In genomic region chrX:94233936-94234531, GRCm38 (mm10) we compare ENCODE assay signal across 8 mouse cellular contexts. TPM values are rescaled to one million over a fixed set of nuclear protein-coding genes. Genes with fewer than 3 reads are reported as not detected.
DNase-seq lines count a peak whose midpoint lies in the region; ATAC-seq lines count a peak whose summit lies in the region.

No protein-coding gene starts in this region.

- H3K9ac ChIP-seq in limb, embryonic 13.5 days, result peak overlapping the region; percentile 75

- H3K27ac ChIP-seq in limb, embryonic 13.5 days, result peak overlapping the region; percentile 79

- peak overlapping the region; percentile 66 for H3K4me3 ChIP-seq in limb, embryonic 13.5 days

- H3K9me3 ChIP-seq in limb, embryonic 13.5 days, result no peaks in the 10 kb centered on the region

- peaks cover 50% of the 10 kb centered on the region for H3K27me3 ChIP-seq in limb, embryonic 13.5 days

- no peaks in the 10 kb centered on the region for H3K4me1 ChIP-seq in limb, embryonic 13.5 days

- H3K36me3 ChIP-seq in limb, embryonic 13.5 days, result no peaks in the 10 kb centered on the region

- WGBS in limb, embryonic 13.5 days, result 14% methylated on average over 20 of the region's 25 CpGs

- H3K4me2 ChIP-seq in limb, embryonic 13.5 days (replicated peaks), result peak overlapping the region; percentile 60

- no peak; the same call in 1 of the 2 replicates for ATAC-seq in limb, embryonic 13.5 days (ENCODE audit: low FRiP score, low read depth)
- ATAC-seq in neutrophil, adult 5-6 weeks (ENCODE audit: extremely low read depth, insufficient number of reproducible peaks, low FRiP score, poor library complexity, severe bottlenecking), result peak; percentile 42; the same call in 1 of the 2 replicates

- DNase-seq in embryo, embryonic 10 days (ENCODE audit: low spot score), result peak; percentile 7
- no peak for DNase-seq in embryo, embryonic 11 days
- peak; percentile 35 for DNase-seq in thymus, postnatal 0 days (ENCODE audit: low spot score)
- DNase-seq in thymus, postnatal 4 days, result no peak
- DNase-seq in layer of hippocampus, adult 18-20 months (ENCODE audit: low spot score in 2 of 2), result no peak
- DNase-seq in adrenal gland, adult (ENCODE audit: inconsistent age in 2 of 2, low spot score in 1 of 2), result no peak

RNA-seq across cellular contexts. Expression of gene Klhl15, which starts 0.4 kb away (rescaled TPM):
- 9.6 and 12.2 TPM in 2 replicates for polyA plus RNA-seq in thymus, postnatal 0 days (2015; fragmentation: Nextera tagmentation; extraction: Ambion mirVana)
- polyA plus RNA-seq in limb, embryonic 13.5 days (2015; fragmentation: Nextera tagmentation; extraction: Ambion mirVana), result 9.1 and 9.2 TPM in 2 replicates
- total RNA-seq in neutrophil, adult 5-6 weeks (2017), result 10.1 and 13.3 TPM in 2 replicates
- total RNA-seq in layer of hippocampus, adult 18-20 months (2021), result 10 to 100 TPM; 27.1 to 29.2 TPM

RNA-seq across cellular contexts. Expression of gene Eif2s3x, which starts 21.4 kb away (rescaled TPM):
- 75.1 and 78.5 TPM in 2 replicates for polyA plus RNA-seq in thymus, postnatal 0 days (2015; fragmentation: Nextera tagmentation; extraction: Ambion mirVana)
- 72.5 and 82.2 TPM in 2 replicates for polyA plus RNA-seq in limb, embryonic 13.5 days (2015; fragmentation: Nextera tagmentation; extraction: Ambion mirVana)
- 69.7 and 81.2 TPM in 2 replicates for total RNA-seq in neutrophil, adult 5-6 weeks (2017)
- total RNA-seq in layer of hippocampus, adult 18-20 months (2021), result 100 to 1,000 TPM; 120 to 235 TPM

Comparison
In these comparisons a context has a peak if more than half of its experiments do, and no peak if none do; other contexts are left out.
1. DNase-seq: peak in embryo, embryonic 10 days (single experiment) and thymus, postnatal 0 days (single experiment); none in embryo, embryonic 11 days (single experiment), thymus, postnatal 4 days (single experiment), layer of hippocampus, adult 18-20 months (0 of 2) and adrenal gland, adult (0 of 2).